Mouse (Mus musculus) CH12.LX (cell line): ENCODE results near the gene Tent4b. TPM values are rescaled to one million over a fixed set of nuclear protein-coding genes. Genes with fewer than 3 reads are reported as not detected.
A peak's percentile ranks its signal among the peaks of the same experiment; 100 is the strongest.

ENCODE experiments used
- DNase-seq: peaks from one replicate; pipeline ENCODE4 v3.0.0-alpha.2; 2013; ENCODE audit errors: extremely low read depth
- H3K27ac ChIP-seq: 2 replicates; pipeline ENCODE4 v1.5.1; 2012; ENCODE audit warnings: low read depth, mild to moderate bottlenecking, control low read depth, moderate library complexity; ENCODE audit not compliant: insufficient read depth
- H3K27me3 ChIP-seq: replicated peaks from 2 replicates; pipeline ENCODE3; 2012; ENCODE audit warnings: inconsistent platforms
- H3K36me3 ChIP-seq, 2 experiments: replicated peaks in 1 of 2; 2 replicates each; pipeline versions ENCODE3 to v1.6.1; 2012; ENCODE audit warnings: inconsistent platforms in 1 of 2, low read length in 1 of 2, mild to moderate bottlenecking in 1 of 2, mixed read lengths in 1 of 2, moderate library complexity in 1 of 2; ENCODE audit not compliant: control insufficient read depth in 1 of 2, insufficient read depth in 1 of 2
- H3K4me1 ChIP-seq, 2 experiments: 2 replicates each; pipeline ENCODE4 v1.6.1; 2012; ENCODE audit warnings: inconsistent platforms in 1 of 2, moderate library complexity in 1 of 2; ENCODE audit not compliant: insufficient read depth in 2 of 2, control insufficient read depth in 1 of 2
- H3K4me2 ChIP-seq: 2 replicates; pipeline ENCODE4 v1.6.1; 2012; ENCODE audit warnings: low read depth, mild to moderate bottlenecking, control low read depth; ENCODE audit not compliant: poor library complexity, insufficient read depth, severe bottlenecking
- H3K4me3 ChIP-seq, 3 experiments: fragments of 150-350 bp in 1 of 3; sonication (generic) in 1 of 3; replicated peaks in 1 of 3; 2 replicates each; pipeline versions ENCODE3 to v1.5.1; 2011 to 2012; ENCODE audit warnings: low read depth in 2 of 3, low read length in 2 of 3, mild to moderate bottlenecking in 2 of 3, moderate library complexity in 2 of 3, control low read depth in 1 of 3, improper control_type of control experiment in 1 of 3, inconsistent platforms in 1 of 3, mixed read lengths in 1 of 3; ENCODE audit not compliant: poor library complexity in 1 of 3
- H3K79me2 ChIP-seq: replicated peaks from 2 replicates; pipeline ENCODE4 v1.6.1; 2012; ENCODE audit warnings: mild to moderate bottlenecking, moderate library complexity; ENCODE audit not compliant: control insufficient read depth, poor library complexity, insufficient read depth, severe bottlenecking; ENCODE audit errors: extremely low read depth
- H3K9ac ChIP-seq: 2 replicates; pipeline ENCODE4 v1.6.1; 2012; ENCODE audit warnings: low read depth, mild to moderate bottlenecking, control low read depth, moderate library complexity; ENCODE audit not compliant: insufficient read depth
- H3K9me3 ChIP-seq: replicated peaks from 2 replicates; pipeline ENCODE3; 2012; ENCODE audit warnings: low read length, inconsistent platforms, mixed read lengths
- BHLHE40 ChIP-seq: IDR thresholded peaks from 2 replicates; pipeline ENCODE4 v1.6.1; 2011; ENCODE audit warnings: mild to moderate bottlenecking, low read depth, low read length, improper control_type of control experiment
- CHD2 ChIP-seq: IDR thresholded peaks from 2 replicates; pipeline ENCODE4 v1.6.1; 2011; ENCODE audit warnings: low read length, improper control_type of control experiment
- CTCF ChIP-seq, 2 experiments: IDR thresholded peaks in 1 of 2; conservative IDR thresholded peaks in 1 of 2; 2 replicates each; pipeline ENCODE4 v1.5.1; 2011 to 2012; ENCODE audit warnings: low read depth in 2 of 2, low read length in 2 of 2, improper control_type of control experiment in 1 of 2, inconsistent platforms in 1 of 2, mild to moderate bottlenecking in 1 of 2, moderate library complexity in 1 of 2
- E2F4 ChIP-seq: IDR thresholded peaks from 2 replicates; pipeline ENCODE4 v1.6.1; 2011; ENCODE audit warnings: low read depth, low read length, improper control_type of control experiment; ENCODE audit not compliant: insufficient replicate concordance
- EP300 ChIP-seq: IDR thresholded peaks from 2 replicates; pipeline ENCODE4 v1.6.1; 2011; ENCODE audit warnings: low read length, improper control_type of control experiment
- GABPA ChIP-seq: IDR thresholded peaks from 2 replicates; pipeline ENCODE4 v1.6.1; 2012; ENCODE audit warnings: low read depth, low read length, improper control_type of control experiment, inconsistent platforms; ENCODE audit not compliant: insufficient replicate concordance
- JUND ChIP-seq: conservative IDR thresholded peaks from 2 replicates; pipeline ENCODE4 v1.6.1; 2011; ENCODE audit warnings: low read depth, low read length, improper control_type of control experiment
- MAX ChIP-seq: IDR thresholded peaks from 2 replicates; pipeline ENCODE4 v1.6.1; 2011; ENCODE audit warnings: low read length, improper control_type of control experiment
- MAZ ChIP-seq: IDR thresholded peaks from 2 replicates; pipeline ENCODE4 v1.6.1; 2012; ENCODE audit warnings: low read depth, mild to moderate bottlenecking, inconsistent platforms, low read length, improper control_type of control experiment, moderate library complexity
- MXI1 ChIP-seq: IDR thresholded peaks from 2 replicates; pipeline ENCODE4 v1.6.1; 2011; ENCODE audit warnings: mild to moderate bottlenecking, low read depth, low read length, improper control_type of control experiment
- NELFE ChIP-seq: IDR thresholded peaks from 2 replicates; pipeline ENCODE4 v1.6.1; 2011; ENCODE audit warnings: low read depth, low read length, improper control_type of control experiment
- NRF1 ChIP-seq: IDR thresholded peaks from 2 replicates; pipeline ENCODE4 v1.6.1; 2014; ENCODE audit warnings: low read depth, mild to moderate bottlenecking, inconsistent platforms, low read length, improper control_type of control experiment, moderate library complexity
- PAX5 ChIP-seq: IDR thresholded peaks from 2 replicates; pipeline ENCODE4 v1.6.1; 2012; ENCODE audit warnings: low read length, inconsistent platforms, mixed read lengths
- POLR2A ChIP-seq: IDR thresholded peaks from 2 replicates; pipeline ENCODE4 v1.6.1; 2011; ENCODE audit warnings: low read depth, mild to moderate bottlenecking, improper control_type of control experiment, low read length
- POLR2AphosphoS2 ChIP-seq: IDR thresholded peaks from 2 replicates; pipeline ENCODE4 v1.6.1; 2011; ENCODE audit warnings: low read depth, low read length, improper control_type of control experiment
- RAD21 ChIP-seq: IDR thresholded peaks from 2 replicates; pipeline ENCODE4 v1.6.1; 2011; ENCODE audit warnings: low read depth, mild to moderate bottlenecking, low read length, improper control_type of control experiment, moderate library complexity
- RCOR1 ChIP-seq: conservative IDR thresholded peaks from 2 replicates; pipeline ENCODE4 v1.6.1; 2012; ENCODE audit warnings: low read depth, mild to moderate bottlenecking, inconsistent platforms, low read length, improper control_type of control experiment
- SIN3A ChIP-seq: IDR thresholded peaks from 2 replicates; pipeline ENCODE4 v1.6.1; 2012; ENCODE audit warnings: low read length, improper control_type of control experiment, inconsistent platforms
- TBP ChIP-seq: conservative IDR thresholded peaks from 2 replicates; pipeline ENCODE4 v1.6.1; 2011; ENCODE audit warnings: low read depth, low read length, improper control_type of control experiment
- TCF12 ChIP-seq: IDR thresholded peaks from 2 replicates; pipeline ENCODE4 v1.6.1; 2014; ENCODE audit warnings: low read depth, mild to moderate bottlenecking, inconsistent platforms, low read length, improper control_type of control experiment
- USF1 ChIP-seq: IDR thresholded peaks from 2 replicates; pipeline ENCODE4 v1.6.1; 2014; ENCODE audit warnings: low read depth, mild to moderate bottlenecking, inconsistent platforms, low read length, improper control_type of control experiment
- USF2 ChIP-seq: conservative IDR thresholded peaks from 2 replicates; pipeline ENCODE4 v1.6.1; 2011; ENCODE audit warnings: low read depth, low read length, improper control_type of control experiment
- ZKSCAN1 ChIP-seq: IDR thresholded peaks from 2 replicates; pipeline ENCODE4 v1.6.1; 2012; ENCODE audit warnings: low read depth, inconsistent platforms, low read length, improper control_type of control experiment, borderline replicate concordance
- ZNF384 ChIP-seq: IDR thresholded peaks from 2 replicates; pipeline ENCODE4 v1.6.1; 2012; ENCODE audit warnings: low read depth, low read length, improper control_type of control experiment, inconsistent platforms
- dilution Hi-C: fragments of 300-500 bp; cut with MboI; formaldehyde crosslinking; loops from 2 replicates; pipeline ENCODE4 v1.14.3; 2020; ENCODE audit warnings: low sequenced_read_pairs; ENCODE audit not compliant: extremely low pct_unique_long_range_greater_than_20kb, extremely low pct_ligation_motif_present
- in situ Hi-C: fragments of 300-500 bp; cut with MboI; formaldehyde crosslinking; loops from 3 replicates; pipeline ENCODE4 v1.14.3; 2019; ENCODE audit warnings: low sequenced_read_pairs, low pct_ligation_motif_present, low pct_unique_long_range_greater_than_20kb, mixed read lengths
- polyA plus RNA-seq: library from polyadenylated mRNA; unstranded; fragments of >175 nt; gene quantifications from 2 replicates; pipeline ENCODE4 v1.2.1, GENCODE M21; 2012; ENCODE audit warnings: low read depth; ENCODE audit not compliant: insufficient read length
- total RNA-seq, 2 experiments: library from RNA; depleted of rRNA; stranded (reverse); fragments of 300-350 nt in 1 of 2; fragments of >200 nt in 1 of 2; gene quantifications; 2 replicates each; pipeline ENCODE4 v1.2.3; 2012 to 2014

Tent4b gene
- total and polyA plus RNA-seq, 3 experiments = 20.1 to 37.8 (median 27.9) TPM

- DNase-seq = no peak
- dilution Hi-C loops = no loop called here
- peaks cover 2% of the 10 kb centered on the region for H3K27me3 ChIP-seq
- H3K36me3 ChIP-seq = no peaks in the 10 kb centered on the region
- H3K9me3 ChIP-seq = no peaks in the 10 kb centered on the region
- H3K79me2 ChIP-seq = no peaks in the 10 kb centered on the region
- no peak overlapping the region for H3K4me3 ChIP-seq
- H3K4me2 ChIP-seq = no peak overlapping the region
- no peak overlapping the region for H3K9ac ChIP-seq
- H3K4me1 ChIP-seq = peaks cover 5 to 20% of the 10 kb centered on the region in 2 experiments
- in situ Hi-C loops = no loop called here
- no peak overlapping the region for H3K27ac ChIP-seq
- TF ChIP-seq ZKSCAN1 (no peak), USF1 (no peak), POLR2A (no peak), MXI1 (no peak), RCOR1 (no peak), POLR2AphosphoS2 (no peak), SIN3A (no peak), TCF12 (no peak)
Observed at GRCm38 (mm10) chr8:88279220-88279619, 80.2 kb downstream of the Tent4b start.

- H3K79me2 ChIP-seq = no peaks in the 10 kb centered on the region
- TF ChIP-seq GABPA = no peak
- no peak for TF ChIP-seq CTCF (conservative IDR thresholded peaks at IDR 0.05 in 1 of 2, IDR thresholded peaks at IDR 0.05 in 1 of 2; ENCODE audit: low read depth in 2 of 2, low read length in 2 of 2)
- TF ChIP-seq TBP = no peak
- TF ChIP-seq POLR2AphosphoS2 = no peak
- no peak for TF ChIP-seq JUND
- peak; percentile 54; the same call in 1 of the 2 replicates for TF ChIP-seq ZNF384
- H3K4me2 ChIP-seq = no peak overlapping the region
- peaks cover 5 to 24% of the 10 kb centered on the region in 2 experiments for H3K4me1 ChIP-seq
- no peak overlapping the region for H3K4me3 ChIP-seq
- in situ Hi-C loops (no loop called here), dilution Hi-C loops (no loop called here)
- H3K27me3 ChIP-seq = peaks cover 2% of the 10 kb centered on the region
- no peak for DNase-seq
- no peak overlapping the region for H3K27ac ChIP-seq
- no peaks in the 10 kb centered on the region for H3K36me3 ChIP-seq
- no peaks in the 10 kb centered on the region for H3K9me3 ChIP-seq
- H3K9ac ChIP-seq = no peak overlapping the region
Observed at GRCm38 (mm10) chr8:88279670-88280069, 80.7 kb downstream of the Tent4b start.

GRCm38 (mm10) chr8:88280904-88281303 is 81.9 kb downstream of the Tent4b start:
- H3K4me3 ChIP-seq = no peak overlapping the region
- H3K27me3 ChIP-seq = no peaks in the 10 kb centered on the region
- no peak for DNase-seq
- TF ChIP-seq RAD21 = no peak
- TF ChIP-seq PAX5 = no peak
- TF ChIP-seq NELFE = no peak
- no peak for TF ChIP-seq CTCF (conservative IDR thresholded peaks at IDR 0.05 in 1 of 2, IDR thresholded peaks at IDR 0.05 in 1 of 2; ENCODE audit: low read depth in 2 of 2, low read length in 2 of 2)
- no peak for TF ChIP-seq NRF1
- TF ChIP-seq USF2 = no peak
- TF ChIP-seq TBP = no peak
- no peak for TF ChIP-seq MAZ
- no peak for TF ChIP-seq BHLHE40
- no peak for TF ChIP-seq ZKSCAN1
- TF ChIP-seq CHD2 = no peak
- no peak for TF ChIP-seq E2F4
- no peak for TF ChIP-seq TCF12
- TF ChIP-seq POLR2AphosphoS2 = no peak
- no peak for TF ChIP-seq RCOR1
- TF ChIP-seq EP300 = no peak
- TF ChIP-seq MAX = no peak
- no peaks in the 10 kb centered on the region for H3K9me3 ChIP-seq
- no peak overlapping the region for H3K9ac ChIP-seq
- H3K27ac ChIP-seq = no peak overlapping the region
- no peaks in the 10 kb centered on the region for H3K79me2 ChIP-seq
- peaks cover 5 to 36% of the 10 kb centered on the region in 2 experiments for H3K4me1 ChIP-seq
- dilution Hi-C loops (no loop called here), in situ Hi-C loops (no loop called here)
- no peak overlapping the region for H3K4me2 ChIP-seq
- H3K36me3 ChIP-seq = no peaks in the 10 kb centered on the region
